Mouse (Mus musculus): ENCODE results near the gene Olfr1275. TPM values are rescaled to one million over a fixed set of nuclear protein-coding genes. Genes with fewer than 3 reads are reported as not detected.

The Olfr1275 gene
- not detected in 2 replicates for polyA plus RNA-seq (2012; ENCODE audit: insufficient read depth, insufficient read length, low replicate concordance, missing spikeins)

DNA sequence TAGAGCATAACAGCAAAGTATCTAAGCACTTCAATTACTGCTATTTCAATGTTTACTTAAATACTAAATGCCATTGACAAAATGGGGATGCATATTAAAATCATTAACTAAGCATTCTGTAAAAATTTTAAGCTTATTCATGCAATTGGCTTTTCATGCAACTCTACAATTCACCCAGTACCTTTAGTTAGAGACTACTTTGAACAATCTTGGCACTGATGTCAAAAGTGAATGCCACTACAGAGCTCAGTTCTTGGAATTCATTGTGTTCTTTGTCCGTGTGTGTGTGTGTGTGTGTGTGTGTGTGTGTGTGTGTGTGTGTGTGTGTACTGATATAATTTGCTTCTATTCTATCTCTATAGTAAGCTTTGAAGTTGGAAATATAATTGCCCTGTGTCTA is at the start of gene Olfr1275:
Gene Olfr1275 (minus strand): TSS at position 101 of the 400 bp plus-strand sequence.
- no peak for TF ChIP-seq CTCF (IDR thresholded peaks at IDR 0.05; ENCODE audit: insufficient read depth, low read depth, low read length)
- no peak for TF ChIP-seq POLR2A (IDR thresholded peaks at IDR 0.05; ENCODE audit: insufficient read depth, low read depth, low read length)
- H3K4me3 ChIP-seq (ENCODE audit: insufficient read depth, low read depth, low read length) = no peak within 1 kb of the TSS
- 87% methylated on average over 1 of the region's 1 CpGs for WGBS
- H3K4me1 ChIP-seq (ENCODE audit: control insufficient read depth, insufficient read depth, low read length) = no peaks in the 10 kb centered on the region
- H3K27ac ChIP-seq (ENCODE audit: insufficient read depth, low read depth, low read length) = no peak within 1 kb of the TSS

- H3K27ac ChIP-seq (ENCODE audit: insufficient read depth, low read depth, low read length) = no peak within 1 kb of the TSS
- H3K4me3 ChIP-seq (ENCODE audit: insufficient read depth, low read depth, low read length) = no peak within 1 kb of the TSS
- TF ChIP-seq POLR2A (IDR thresholded peaks at IDR 0.05; ENCODE audit: insufficient read depth, low read depth, low read length) (no peak), CTCF (IDR thresholded peaks at IDR 0.05; ENCODE audit: insufficient read depth, low read depth, low read length) (no peak)
- H3K4me1 ChIP-seq (ENCODE audit: control insufficient read depth, insufficient read depth, low read length) = no peaks in the 10 kb centered on the region
- WGBS = 72% methylated on average over 2 of the region's 2 CpGs
Observed at GRCm38 (mm10) chr2:111274006-111274405, 38.9 kb upstream of the Olfr1275 start, which contains the start of gene Olfr1277. Gene Olfr1277, minus strand, starts transcription at chr2:111274106.

DNA sequence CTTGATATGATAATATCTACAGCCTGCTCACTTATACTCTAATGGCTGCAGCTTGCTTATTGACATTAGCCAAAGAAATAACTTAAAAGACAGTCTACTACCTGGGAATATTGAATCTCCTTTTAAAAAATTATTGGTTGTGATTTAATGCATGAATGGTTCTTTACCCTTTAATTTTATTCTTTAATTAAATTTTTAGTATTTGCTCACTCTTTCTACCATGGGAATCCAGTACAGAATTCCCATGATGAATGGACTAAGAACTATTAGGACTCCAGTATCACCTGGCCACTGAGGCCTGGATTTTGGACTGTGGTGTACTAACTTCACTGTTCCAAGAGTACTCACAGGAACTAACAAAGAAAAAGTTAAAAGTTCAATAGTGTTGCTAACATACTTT is 19.1 kb upstream of the Olfr1275 start, which contains the start of gene Olfr1276:
Gene Olfr1276 (plus strand): TSS at position 301 of the 400 bp plus-strand sequence.
- no peaks in the 10 kb centered on the region for H3K4me1 ChIP-seq (ENCODE audit: control insufficient read depth, insufficient read depth, low read length)
- TF ChIP-seq POLR2A (IDR thresholded peaks at IDR 0.05; ENCODE audit: insufficient read depth, low read depth, low read length) = no peak
- TF ChIP-seq CTCF (IDR thresholded peaks at IDR 0.05; ENCODE audit: insufficient read depth, low read depth, low read length) = no peak
- H3K27ac ChIP-seq (ENCODE audit: insufficient read depth, low read depth, low read length) = no peak within 1 kb of the TSS
- H3K4me3 ChIP-seq (ENCODE audit: insufficient read depth, low read depth, low read length) = no peak within 1 kb of the TSS

DNA sequence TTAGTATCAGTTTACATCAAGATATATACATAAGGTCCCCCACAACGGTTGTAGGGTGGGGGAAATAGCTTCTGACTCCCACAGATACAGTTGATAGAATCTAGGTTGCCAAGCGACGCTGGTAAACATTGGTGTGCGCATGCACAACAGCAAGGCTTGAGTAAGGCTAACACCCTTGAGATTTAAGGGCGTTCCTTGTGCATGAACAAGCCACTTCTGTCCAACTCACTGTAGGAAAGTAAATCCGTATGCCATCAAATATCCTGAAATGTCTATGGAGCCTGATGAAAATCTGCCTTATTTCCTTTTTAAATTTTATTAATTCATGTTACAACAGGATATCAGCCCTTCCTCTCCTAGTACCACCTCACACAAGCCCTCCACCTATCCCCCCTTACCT is 5.6 kb downstream of the Olfr1275 start, which contains the start of gene 4930430A15Rik:
Gene 4930430A15Rik (minus strand): TSS at position 101 of the 400 bp plus-strand sequence.
- Histone ChIP-seq H3K4me1 (ENCODE audit: control insufficient read depth, insufficient read depth, low read length) (no peaks in the 10 kb centered on the region), H3K27ac (ENCODE audit: insufficient read depth, low read depth, low read length) (no peak within 1 kb of the TSS), H3K4me3 (ENCODE audit: insufficient read depth, low read depth, low read length) (no peak within 1 kb of the TSS)
- no peak for TF ChIP-seq POLR2A (IDR thresholded peaks at IDR 0.05; ENCODE audit: insufficient read depth, low read depth, low read length)
- TF ChIP-seq CTCF (IDR thresholded peaks at IDR 0.05; ENCODE audit: insufficient read depth, low read depth, low read length) = no peak
- 89% methylated on average over 6 of the region's 6 CpGs for whole genome bisulfite sequencing

GRCm38 (mm10) chr2:111182068-111182467 is 53.0 kb downstream of the Olfr1275 start:
- 92% methylated on average over 11 of the region's 11 CpGs for WGBS
- no peak for TF ChIP-seq POLR2A (IDR thresholded peaks at IDR 0.05; ENCODE audit: insufficient read depth, low read depth, low read length)
- TF ChIP-seq CTCF (IDR thresholded peaks at IDR 0.05; ENCODE audit: insufficient read depth, low read depth, low read length) = no peak

More at GRCm38 (mm10) chr2:111182068-111182467, 53.0 kb downstream of the Olfr1275 start:
- H3K4me3 ChIP-seq (ENCODE audit: insufficient read depth, low read depth, low read length) = no peak overlapping the region
- H3K4me1 ChIP-seq (ENCODE audit: control insufficient read depth, insufficient read depth, low read length) = no peaks in the 10 kb centered on the region
- no peak overlapping the region for H3K27ac ChIP-seq (ENCODE audit: insufficient read depth, low read depth, low read length)

Other genes with a start within 250 kb of the Olfr1275 start
- not detected in 2 replicates for gene Gm13941, start 129.3 kb downstream of the Olfr1275 start, polyA plus RNA-seq (2012; ENCODE audit: insufficient read depth, insufficient read length, low replicate concordance, missing spikeins)
- gene Gm15130, start 82.3 kb downstream of the Olfr1275 start, polyA plus RNA-seq (2012; ENCODE audit: insufficient read depth, insufficient read length, low replicate concordance, missing spikeins) = not detected in 2 replicates
- not detected in 2 replicates for gene 4930430A15Rik, start 5.7 kb downstream of the Olfr1275 start, polyA plus RNA-seq (2012; ENCODE audit: insufficient read depth, insufficient read length, low replicate concordance, missing spikeins)
- not detected in 2 replicates for gene Olfr1276, start 19.2 kb upstream of the Olfr1275 start, polyA plus RNA-seq (2012; ENCODE audit: insufficient read depth, insufficient read length, low replicate concordance, missing spikeins)
- not detected in 2 replicates for gene Olfr1277, start 38.8 kb upstream of the Olfr1275 start, polyA plus RNA-seq (2012; ENCODE audit: insufficient read depth, insufficient read length, low replicate concordance, missing spikeins)
- not detected in 2 replicates for gene Olfr1278, start 54.9 kb upstream of the Olfr1275 start, polyA plus RNA-seq (2012; ENCODE audit: insufficient read depth, insufficient read length, low replicate concordance, missing spikeins)
- gene Olfr1279, start 65.3 kb upstream of the Olfr1275 start, polyA plus RNA-seq (2012; ENCODE audit: insufficient read depth, insufficient read length, low replicate concordance, missing spikeins) = not detected in 2 replicates
- not detected in 2 replicates for gene Olfr1280, start 78.7 kb upstream of the Olfr1275 start, polyA plus RNA-seq (2012; ENCODE audit: insufficient read depth, insufficient read length, low replicate concordance, missing spikeins)
- gene Olfr1281, start 91.2 kb upstream of the Olfr1275 start, polyA plus RNA-seq (2012; ENCODE audit: insufficient read depth, insufficient read length, low replicate concordance, missing spikeins) = not detected in 2 replicates
- gene Olfr1282, start 100.8 kb upstream of the Olfr1275 start, polyA plus RNA-seq (2012; ENCODE audit: insufficient read depth, insufficient read length, low replicate concordance, missing spikeins) = not detected in 2 replicates
- gene Olfr1283, start 131.5 kb upstream of the Olfr1275 start, polyA plus RNA-seq (2012; ENCODE audit: insufficient read depth, insufficient read length, low replicate concordance, missing spikeins) = not detected in 2 replicates
- gene Olfr1284, start 140.2 kb upstream of the Olfr1275 start, polyA plus RNA-seq (2012; ENCODE audit: insufficient read depth, insufficient read length, low replicate concordance, missing spikeins) = not detected in 2 replicates
- not detected in 2 replicates for gene Olfr1286, start 187.8 kb upstream of the Olfr1275 start, polyA plus RNA-seq (2012; ENCODE audit: insufficient read depth, insufficient read length, low replicate concordance, missing spikeins)
- gene Olfr1287, start 213.9 kb upstream of the Olfr1275 start, polyA plus RNA-seq (2012; ENCODE audit: insufficient read depth, insufficient read length, low replicate concordance, missing spikeins) = not detected in 2 replicates
- gene Olfr1288, start 238.8 kb upstream of the Olfr1275 start, polyA plus RNA-seq (2012; ENCODE audit: insufficient read depth, insufficient read length, low replicate concordance, missing spikeins) = not detected in 2 replicates
- gene Olfr1289, start 245.5 kb upstream of the Olfr1275 start, polyA plus RNA-seq (2012; ENCODE audit: insufficient read depth, insufficient read length, low replicate concordance, missing spikeins) = not detected in 2 replicates

Measured in olfactory bulb, adult 2 months (tissue).